33 mouse cellular contexts compared by ENCODE assay signal in genomic region chr14:122387781-122388180, GRCm38 (mm10).
"Had no signal": no experiment of that assay in that cellular context is flagged by ENCODE, and none has a peak within 500 bp of the region (broad histone marks: within the 10 kb centered on the region; RNA-seq: fewer than 3 reads in every experiment).

No protein-coding gene starts in this region.

- H3K9ac ChIP-seq: heart, embryonic 12.5 days; heart, embryonic 13.5 days; heart, embryonic 15.5 days; hindbrain, embryonic 12.5 days; hindbrain, embryonic 13.5 days; hindbrain, embryonic 14.5 days; hindbrain, embryonic 15.5 days; intestine, embryonic 15.5 days; kidney, embryonic 15.5 days had no signal

- H3K4me2 ChIP-seq: heart, embryonic 11.5 days; heart, embryonic 12.5 days; heart, embryonic 13.5 days; heart, embryonic 15.5 days; hindbrain, embryonic 12.5 days; hindbrain, embryonic 13.5 days; hindbrain, embryonic 14.5 days; intestine, embryonic 15.5 days; kidney, embryonic 15.5 days had no signal

- H3K27me3 ChIP-seq: heart, embryonic 12.5 days; heart, embryonic 13.5 days; heart, embryonic 15.5 days; intestine, embryonic 15.5 days had no signal

- H3K36me3 ChIP-seq: heart, embryonic 12.5 days; heart, embryonic 13.5 days; heart, embryonic 15.5 days; hindbrain, embryonic 10.5 days; hindbrain, embryonic 12.5 days; hindbrain, embryonic 13.5 days; hindbrain, embryonic 15.5 days; intestine, embryonic 15.5 days; kidney, embryonic 15.5 days had no signal

- H3K9me3 ChIP-seq: heart, embryonic 12.5 days; heart, embryonic 13.5 days; heart, embryonic 15.5 days; hindbrain, embryonic 10.5 days; hindbrain, embryonic 12.5 days; hindbrain, embryonic 13.5 days; hindbrain, embryonic 15.5 days; intestine, embryonic 15.5 days; kidney, embryonic 15.5 days had no signal

- H3K4me3 ChIP-seq: heart, embryonic 12.5 days; heart, embryonic 13.5 days; heart, embryonic 15.5 days; hindbrain, embryonic 10.5 days; hindbrain, embryonic 12.5 days; hindbrain, embryonic 13.5 days; hindbrain, embryonic 15.5 days; intestine, embryonic 15.5 days; kidney, embryonic 15.5 days; layer of hippocampus, adult 2 months; left cerebral cortex, adult 2 months had no signal

- H3K27ac ChIP-seq: heart, embryonic 13.5 days; heart, embryonic 15.5 days; hindbrain, embryonic 10.5 days; hindbrain, embryonic 12.5 days; hindbrain, embryonic 13.5 days; intestine, embryonic 15.5 days; kidney, embryonic 15.5 days; kidney, postnatal 0 days; layer of hippocampus, adult 2 months; left cerebral cortex, adult 2 months had no signal

- DNase-seq: heart, postnatal 10 days; heart, postnatal 14 days; heart, postnatal 36 days; heart, postnatal 4 days; kidney, adult 11 months; kidney, adult 18-20 months; kidney, adult 2 months; kidney, adult 8-10 months; kidney, adult 9 months; kidney, postnatal 10 days; kidney, postnatal 14 days; kidney, postnatal 25 days; kidney, postnatal 36 days; kidney, postnatal 4 days; layer of hippocampus, adult 9-11 months; layer of hippocampus, postnatal 36 days had no signal

- ATAC-seq: inflammation-experienced regulatory T-cells, adult 6 months; intestine, embryonic 15.5 days; intestine, embryonic 16.5 days; intestine, postnatal 0 days had no signal

- H3K4me1 ChIP-seq: heart, embryonic 13.5 days; heart, embryonic 15.5 days; hindbrain, embryonic 15.5 days; intestine, embryonic 15.5 days had no signal
